Mouse (Mus musculus): ENCODE measurements around the gene Epas1. TPM values are rescaled to one million over a fixed set of nuclear protein-coding genes. Genes with fewer than 3 reads are reported as not detected.

Gene Epas1
- 196 and 238 TPM in 2 replicates for polyA plus RNA-seq (2012; ENCODE audit: insufficient read depth, insufficient read length, missing spikeins)

- Histone ChIP-seq H3K27ac (replicated peaks; ENCODE audit: low read depth, low read length) (peak within 1 kb of the TSS; percentile 99), H3K4me1 (ENCODE audit: control insufficient read depth, insufficient read depth, insufficient read length, low read length) (peaks cover 13% of the 10 kb centered on the region), H3K4me3 (ENCODE audit: insufficient read depth, low read depth, low read length) (peak within 1 kb of the TSS; percentile 84)
Observed at GRCm38 (mm10) chr17:86753130-86753821, at the start of gene Epas1. Epas1 (plus strand) TSS chr17:86753700.

DNA sequence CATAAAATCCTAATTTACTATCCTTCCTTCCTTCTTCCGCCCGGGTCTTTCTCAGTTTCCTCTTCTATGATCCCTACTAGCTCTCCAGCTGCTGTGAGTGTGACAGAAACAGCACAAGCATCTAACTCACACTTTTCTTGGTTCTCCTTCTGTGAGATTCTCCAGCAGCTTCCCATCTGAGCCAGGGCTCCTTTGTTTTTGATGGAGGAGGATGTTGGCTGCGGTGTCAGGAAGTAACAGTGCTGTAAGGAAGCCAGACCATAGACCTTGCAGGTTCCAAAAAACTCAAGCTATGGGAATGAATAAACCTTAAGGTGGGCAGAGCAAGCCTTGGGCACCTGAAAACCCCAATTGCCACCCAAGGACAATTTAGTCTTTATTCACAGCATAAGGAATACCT is 48.3 kb upstream of the Epas1 start:
- H3K4me3 ChIP-seq (ENCODE audit: insufficient read depth, low read depth, low read length), result no peak overlapping the region
- H3K27ac ChIP-seq (replicated peaks; ENCODE audit: low read depth, low read length), result 0 out of 2 replicates have a peak overlapping the region, but pooled peaks have one; percentile 45
- H3K4me1 ChIP-seq (ENCODE audit: control insufficient read depth, insufficient read depth, insufficient read length, low read length), result peaks cover 8% of the 10 kb centered on the region; the same call in 1 of the 2 replicates

DNA sequence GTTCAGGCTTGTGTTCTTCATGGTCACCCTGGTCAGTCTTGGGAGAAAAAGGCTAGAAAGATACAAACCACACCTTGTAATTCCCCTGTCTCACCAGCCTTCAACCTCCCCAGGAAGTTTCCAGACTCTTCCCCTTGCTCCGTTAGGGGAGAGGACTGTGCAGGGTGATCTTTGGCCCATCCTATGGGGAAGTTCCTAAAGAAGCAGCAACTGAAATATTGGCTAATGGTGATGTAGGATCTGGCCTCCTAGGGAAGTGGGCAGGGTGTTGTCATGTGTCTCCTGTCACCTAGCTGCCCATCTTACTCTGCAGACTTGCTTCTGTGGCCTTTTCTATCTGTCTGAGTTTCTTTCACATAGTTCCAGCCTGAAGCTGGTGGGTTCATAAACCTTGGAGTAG is 47.0 kb upstream of the Epas1 start:
- no peak overlapping the region for H3K27ac ChIP-seq (replicated peaks; ENCODE audit: low read depth, low read length)
- peaks cover 15% of the 10 kb centered on the region; the same call in 1 of the 2 replicates for H3K4me1 ChIP-seq (ENCODE audit: control insufficient read depth, insufficient read depth, insufficient read length, low read length)
- H3K4me3 ChIP-seq (ENCODE audit: insufficient read depth, low read depth, low read length), result no peak overlapping the region

GRCm38 (mm10) chr17:86709803-86710202 is 43.7 kb upstream of the Epas1 start:
- peak overlapping the region; percentile 29 for H3K4me3 ChIP-seq (ENCODE audit: insufficient read depth, low read depth, low read length)
- H3K27ac ChIP-seq (replicated peaks; ENCODE audit: low read depth, low read length), result peak overlapping the region; percentile 97
- H3K4me1 ChIP-seq (ENCODE audit: control insufficient read depth, insufficient read depth, insufficient read length, low read length), result peaks cover 27% of the 10 kb centered on the region

DNA sequence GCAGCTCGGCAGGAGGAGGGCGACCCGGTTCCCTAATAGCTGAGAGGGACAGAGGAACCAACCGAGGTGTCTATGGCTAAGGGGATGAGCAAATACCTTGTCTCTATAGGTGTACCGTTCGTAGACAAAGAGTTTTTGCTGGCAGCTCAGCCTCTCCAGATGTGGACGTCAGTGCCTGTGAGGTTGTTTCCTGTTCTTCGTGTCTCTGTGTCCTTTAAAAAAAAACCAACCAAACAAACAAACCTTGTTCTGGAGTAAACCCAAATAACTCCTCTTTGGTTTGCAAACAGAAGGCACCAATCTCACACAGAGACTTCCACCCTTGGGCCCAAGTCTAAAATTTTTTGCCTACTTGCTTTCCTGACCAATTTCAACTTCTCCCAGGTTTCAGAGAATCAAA is 43.1 kb upstream of the Epas1 start:
- Histone ChIP-seq H3K4me3 (ENCODE audit: insufficient read depth, low read depth, low read length) (peak overlapping the region; percentile 29), H3K4me1 (ENCODE audit: control insufficient read depth, insufficient read depth, insufficient read length, low read length) (peaks cover 27% of the 10 kb centered on the region), H3K27ac (replicated peaks; ENCODE audit: low read depth, low read length) (peak overlapping the region; percentile 97)

DNA sequence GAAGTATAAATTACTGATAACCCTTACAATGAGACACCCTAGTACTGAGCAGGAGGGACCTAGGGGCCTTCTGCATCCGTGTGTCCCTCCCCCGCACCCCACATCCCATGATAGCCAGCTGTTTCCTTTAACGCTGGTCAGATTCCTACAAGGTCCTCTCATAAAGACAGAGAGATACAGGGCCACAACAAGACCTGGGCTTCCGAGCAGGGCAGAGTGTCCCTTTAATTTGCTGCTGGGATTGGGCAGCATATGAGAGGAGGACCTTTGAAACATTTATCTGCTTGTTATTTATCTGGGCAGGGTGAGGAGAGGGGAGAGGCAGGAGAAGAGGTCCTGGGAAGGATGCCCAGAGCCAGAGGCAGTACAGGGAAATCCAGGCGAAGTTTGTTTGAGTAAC is 41.6 kb upstream of the Epas1 start:
- peak overlapping the region; percentile 86 for H3K27ac ChIP-seq (replicated peaks; ENCODE audit: low read depth, low read length)

GRCm38 (mm10) chr17:86712601-86713000 is 40.9 kb upstream of the Epas1 start:
- Histone ChIP-seq H3K4me1 (ENCODE audit: control insufficient read depth, insufficient read depth, insufficient read length, low read length) (peaks cover 27% of the 10 kb centered on the region), H3K4me3 (ENCODE audit: insufficient read depth, low read depth, low read length) (no peak overlapping the region), H3K27ac (replicated peaks; ENCODE audit: low read depth, low read length) (peak overlapping the region; percentile 86; the same call in 1 of the 2 replicates)

More for the DNA sequence above, 41.6 kb upstream of the Epas1 start:
- Histone ChIP-seq H3K4me3 (ENCODE audit: insufficient read depth, low read depth, low read length) (no peak overlapping the region), H3K4me1 (ENCODE audit: control insufficient read depth, insufficient read depth, insufficient read length, low read length) (peaks cover 27% of the 10 kb centered on the region)

DNA sequence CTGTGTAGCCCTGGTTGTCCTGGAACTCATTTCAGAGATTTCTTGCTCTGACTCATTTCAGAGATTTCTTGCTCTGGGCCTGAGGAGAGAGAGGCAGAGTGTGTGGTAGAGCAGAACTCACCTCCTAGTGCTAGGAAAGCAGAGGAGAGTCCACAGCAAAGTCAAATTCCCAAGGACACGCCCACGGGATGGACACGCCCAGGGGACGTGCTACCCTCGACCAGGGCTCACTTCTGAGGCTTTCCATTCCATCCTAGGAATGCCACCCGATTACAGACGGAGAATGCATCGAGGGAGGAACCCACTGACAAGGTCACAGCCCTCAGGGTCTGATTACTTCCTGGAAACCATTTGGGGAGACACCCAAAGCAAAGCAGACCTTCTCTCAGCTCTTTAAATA is 39.9 kb upstream of the Epas1 start:
- Histone ChIP-seq H3K4me3 (ENCODE audit: insufficient read depth, low read depth, low read length) (no peak overlapping the region), H3K4me1 (ENCODE audit: control insufficient read depth, insufficient read depth, insufficient read length, low read length) (peaks cover 27% of the 10 kb centered on the region), H3K27ac (replicated peaks; ENCODE audit: low read depth, low read length) (0 out of 2 replicates have a peak overlapping the region, but pooled peaks have one; percentile 10)

DNA sequence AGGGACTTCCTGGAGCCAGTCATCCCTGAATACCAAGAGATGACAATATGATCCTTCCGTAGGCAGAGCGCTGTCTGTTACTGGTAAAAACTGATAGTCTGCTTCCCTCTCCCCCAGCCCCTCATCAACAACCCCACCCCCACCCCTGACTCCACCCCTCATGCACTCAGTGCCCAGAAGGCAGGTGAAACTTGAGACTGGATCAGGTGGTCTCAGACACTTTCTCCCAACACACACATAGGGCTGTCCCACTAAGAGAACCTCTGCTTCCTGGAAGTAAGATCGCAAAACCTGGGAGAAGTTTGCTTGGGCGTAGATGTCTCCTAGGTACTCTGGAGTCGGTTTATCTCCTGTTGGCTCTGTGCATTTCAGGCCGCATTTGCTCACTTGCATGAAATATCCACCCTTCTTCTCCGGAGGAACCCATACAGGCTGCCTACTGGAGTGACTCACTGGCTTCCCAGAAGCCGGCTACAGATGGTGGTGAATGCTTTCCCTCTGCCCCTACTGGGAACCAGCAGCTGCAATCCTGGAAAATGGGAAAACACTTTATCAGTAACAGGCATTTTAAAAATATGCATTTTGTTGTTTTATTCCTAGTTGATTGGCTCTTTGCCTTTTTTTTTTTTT is 28.6 kb upstream of the Epas1 start:
- H3K4me1 ChIP-seq (ENCODE audit: control insufficient read depth, insufficient read depth, insufficient read length, low read length), result peaks cover 4% of the 10 kb centered on the region
- no peak overlapping the region for H3K27ac ChIP-seq (replicated peaks; ENCODE audit: low read depth, low read length)
- no peak overlapping the region for H3K4me3 ChIP-seq (ENCODE audit: insufficient read depth, low read depth, low read length)

GRCm38 (mm10) chr17:86726480-86726879 is 27.0 kb upstream of the Epas1 start:
- Histone ChIP-seq H3K4me1 (ENCODE audit: control insufficient read depth, insufficient read depth, insufficient read length, low read length) (peaks cover 13% of the 10 kb centered on the region), H3K27ac (replicated peaks; ENCODE audit: low read depth, low read length) (peak overlapping the region; percentile 60; the same call in 1 of the 2 replicates), H3K4me3 (ENCODE audit: insufficient read depth, low read depth, low read length) (no peak overlapping the region)

DNA sequence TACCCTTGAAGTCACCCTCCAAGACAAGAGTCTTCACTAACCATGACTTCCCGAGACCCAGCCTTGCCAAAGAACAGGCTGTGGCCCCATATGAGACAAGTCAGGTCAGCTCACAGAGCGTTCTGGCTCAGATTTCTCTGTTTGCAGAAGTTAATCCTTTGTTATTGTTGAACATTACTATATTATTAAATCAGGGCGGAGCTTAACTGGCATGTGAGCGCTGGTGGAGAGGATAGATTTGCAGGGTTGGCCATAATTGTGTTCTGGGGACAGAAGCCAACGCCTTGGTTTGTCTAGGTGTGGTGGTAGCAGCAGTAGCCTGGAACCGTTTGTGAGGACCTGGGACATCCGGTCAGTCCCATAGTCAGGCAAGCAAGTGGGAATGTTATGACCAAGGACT is 26.5 kb upstream of the Epas1 start:
- H3K4me1 ChIP-seq (ENCODE audit: control insufficient read depth, insufficient read depth, insufficient read length, low read length), result peaks cover 15% of the 10 kb centered on the region
- no peak overlapping the region for H3K4me3 ChIP-seq (ENCODE audit: insufficient read depth, low read depth, low read length)
- peak overlapping the region; percentile 60; the same call in 1 of the 2 replicates for H3K27ac ChIP-seq (replicated peaks; ENCODE audit: low read depth, low read length)

DNA sequence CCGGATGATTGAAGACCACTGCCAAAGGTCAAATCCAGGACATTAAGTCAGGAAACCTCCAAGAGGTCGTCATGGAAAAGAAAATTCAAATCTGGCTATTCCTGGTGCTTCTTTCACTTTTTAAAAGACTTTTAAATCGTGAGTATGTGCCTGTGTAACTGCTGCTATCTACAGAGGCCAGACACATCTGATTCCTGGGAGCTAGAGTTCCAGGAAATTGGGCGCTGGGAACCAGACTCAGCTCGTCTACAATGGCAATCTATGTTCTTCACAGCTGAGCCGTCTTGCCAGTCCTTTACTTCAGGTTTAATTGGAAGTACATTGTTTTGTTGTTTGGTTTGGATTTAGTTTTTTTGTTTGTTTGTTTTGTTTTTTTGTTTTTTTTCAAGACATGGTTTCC is 22.2 kb upstream of the Epas1 start:
- peaks cover 40% of the 10 kb centered on the region for H3K4me1 ChIP-seq (ENCODE audit: control insufficient read depth, insufficient read depth, insufficient read length, low read length)
- no peak overlapping the region for H3K4me3 ChIP-seq (ENCODE audit: insufficient read depth, low read depth, low read length)
- peak overlapping the region; percentile 85 for H3K27ac ChIP-seq (replicated peaks; ENCODE audit: low read depth, low read length)

DNA sequence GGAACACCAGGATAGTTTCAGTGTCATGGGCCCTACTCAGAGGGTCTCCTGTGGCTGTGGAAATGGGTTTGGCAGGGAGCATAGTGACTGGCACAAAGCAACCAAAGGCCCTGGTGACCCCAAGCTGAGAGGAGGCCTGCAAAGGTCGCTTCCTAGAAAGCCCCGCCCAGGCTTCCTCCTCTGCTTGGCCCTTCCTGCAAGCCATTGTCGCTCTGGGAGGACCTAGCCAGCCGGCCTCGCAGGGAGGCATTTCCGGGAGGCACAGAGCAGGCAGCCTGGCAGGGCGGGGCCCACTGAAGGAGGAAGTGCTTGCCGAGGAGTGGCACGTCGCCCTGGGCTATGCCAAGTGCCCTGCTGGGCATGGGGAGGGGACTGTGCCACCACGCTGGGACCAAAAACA is 21.5 kb upstream of the Epas1 start:
- H3K4me3 ChIP-seq (ENCODE audit: insufficient read depth, low read depth, low read length), result no peak overlapping the region; the same call in 1 of the 2 replicates
- peak overlapping the region; percentile 90 for H3K27ac ChIP-seq (replicated peaks; ENCODE audit: low read depth, low read length)

DNA sequence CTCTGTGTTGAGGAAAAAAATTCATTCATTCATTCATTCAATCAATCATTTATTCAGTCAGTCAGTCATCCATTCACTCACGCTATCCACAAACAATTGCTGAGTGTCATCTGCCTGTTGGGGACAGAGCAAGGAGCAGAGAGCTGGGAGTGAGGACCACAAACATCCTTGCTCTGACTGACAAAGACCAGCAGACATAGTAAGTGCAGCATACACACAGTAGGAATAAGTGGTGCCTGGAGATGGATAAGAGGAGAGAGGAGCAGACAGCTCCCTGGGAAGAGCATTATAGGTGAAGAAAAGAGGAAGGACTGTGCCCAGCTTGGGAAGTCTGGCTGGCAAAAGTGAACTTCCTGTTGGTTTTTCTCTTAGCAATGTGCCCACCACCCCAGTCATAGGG is 21.0 kb upstream of the Epas1 start:
- H3K4me1 ChIP-seq (ENCODE audit: control insufficient read depth, insufficient read depth, insufficient read length, low read length), result peaks cover 44% of the 10 kb centered on the region
- no peak overlapping the region for H3K4me3 ChIP-seq (ENCODE audit: insufficient read depth, low read depth, low read length)
- H3K27ac ChIP-seq (replicated peaks; ENCODE audit: low read depth, low read length), result peak overlapping the region; percentile 90

More for the DNA sequence above, 21.5 kb upstream of the Epas1 start:
- H3K4me1 ChIP-seq (ENCODE audit: control insufficient read depth, insufficient read depth, insufficient read length, low read length), result peaks cover 40% of the 10 kb centered on the region

GRCm38 (mm10) chr17:86733644-86734043 is 19.9 kb upstream of the Epas1 start:
- H3K4me1 ChIP-seq (ENCODE audit: control insufficient read depth, insufficient read depth, insufficient read length, low read length), result peaks cover 51% of the 10 kb centered on the region
- no peak overlapping the region for H3K4me3 ChIP-seq (ENCODE audit: insufficient read depth, low read depth, low read length)
- H3K27ac ChIP-seq (replicated peaks; ENCODE audit: low read depth, low read length), result peak overlapping the region; percentile 69
